Mouse (Mus musculus): ENCODE measurements around the gene Gsap. TPM values are rescaled to one million over a fixed set of nuclear protein-coding genes. Genes with fewer than 3 reads are reported as not detected.
"Not testable (repeated sequence)": the region's sequence is repeated elsewhere in the genome, so short reads cannot be mapped to it uniquely, and the experiment has no call there.

Gene Gsap
- polyA plus RNA-seq (2012; ENCODE audit: insufficient read depth, low replicate concordance): 14.9 and 19.2 TPM in 2 replicates

GRCm38 (mm10) chr5:21185764-21186685 is at the start of gene Gsap:
Gene Gsap (plus strand): TSS chr5:21186255.
- H3K27me3 ChIP-seq (replicated peaks): no peaks in the 10 kb centered on the region
- no peak for TF ChIP-seq GATA1 (IDR thresholded peaks at IDR 0.05; ENCODE audit: borderline replicate concordance, low read length)
- no peak for TF ChIP-seq FLI1 (IDR thresholded peaks at IDR 0.05; ENCODE audit: low read length)
- peaks cover 8% of the 10 kb centered on the region for H3K36me3 ChIP-seq (replicated peaks; ENCODE audit: low read length)
- H3K4me1 ChIP-seq: peaks cover 56% of the 10 kb centered on the region
- H3K4me3 ChIP-seq (replicated peaks): peak within 1 kb of the TSS; percentile 98
- no peaks in the 10 kb centered on the region for H3K9me3 ChIP-seq

GRCm38 (mm10) chr5:21136575-21136974 is 49.5 kb upstream of the Gsap start:
- peaks cover 3% of the 10 kb centered on the region for H3K36me3 ChIP-seq (replicated peaks; ENCODE audit: low read length)
- H3K9me3 ChIP-seq: no peaks in the 10 kb centered on the region
- peaks cover 61% of the 10 kb centered on the region for H3K4me1 ChIP-seq
- TF ChIP-seq FLI1 (IDR thresholded peaks at IDR 0.05; ENCODE audit: low read length): no peak
- TF ChIP-seq GATA1 (IDR thresholded peaks at IDR 0.05; ENCODE audit: borderline replicate concordance, low read length): no peak
- H3K27me3 ChIP-seq (replicated peaks): no peaks in the 10 kb centered on the region
- no peak overlapping the region for H3K4me3 ChIP-seq (replicated peaks)

- H3K9me3 ChIP-seq: no peaks in the 10 kb centered on the region
- TF ChIP-seq FLI1 (IDR thresholded peaks at IDR 0.05; ENCODE audit: low read length) (no peak), GATA1 (IDR thresholded peaks at IDR 0.05; ENCODE audit: borderline replicate concordance, low read length) (no peak)
- no peak overlapping the region for H3K4me3 ChIP-seq (replicated peaks)
- H3K27me3 ChIP-seq (replicated peaks): no peaks in the 10 kb centered on the region
- no peaks in the 10 kb centered on the region for H3K36me3 ChIP-seq (replicated peaks; ENCODE audit: low read length)
- H3K4me1 ChIP-seq: peaks cover 66% of the 10 kb centered on the region
These were observed 46.5 kb upstream of the Gsap start for GRCm38 (mm10) chr5:21139505-21139904.

GRCm38 (mm10) chr5:21141133-21141551 is 44.9 kb upstream of the Gsap start:
- not testable (repeated sequence) for H3K27me3 ChIP-seq (replicated peaks); H3K4me3 ChIP-seq (replicated peaks); H3K36me3 ChIP-seq (replicated peaks; ENCODE audit: low read length); H3K9me3 ChIP-seq
- peaks cover 71% of the 10 kb centered on the region for H3K4me1 ChIP-seq

- H3K36me3 ChIP-seq (replicated peaks; ENCODE audit: low read length): no peaks in the 10 kb centered on the region
- peak overlapping the region; percentile 33 for H3K4me3 ChIP-seq (replicated peaks)
- peaks cover 67% of the 10 kb centered on the region for H3K4me1 ChIP-seq
- TF ChIP-seq FLI1 (IDR thresholded peaks at IDR 0.05; ENCODE audit: low read length) (no peak), GATA1 (IDR thresholded peaks at IDR 0.05; ENCODE audit: borderline replicate concordance, low read length) (no peak)
- H3K9me3 ChIP-seq: no peaks in the 10 kb centered on the region
- H3K27me3 ChIP-seq (replicated peaks): no peaks in the 10 kb centered on the region
These were observed 44.4 kb upstream of the Gsap start for GRCm38 (mm10) chr5:21141626-21142025.

- no peaks in the 10 kb centered on the region for H3K36me3 ChIP-seq (replicated peaks; ENCODE audit: low read length)
- H3K4me1 ChIP-seq: peaks cover 68% of the 10 kb centered on the region
- H3K4me3 ChIP-seq (replicated peaks): no peak overlapping the region
- H3K27me3 ChIP-seq (replicated peaks): no peaks in the 10 kb centered on the region
- H3K9me3 ChIP-seq: no peaks in the 10 kb centered on the region
- TF ChIP-seq GATA1 (IDR thresholded peaks at IDR 0.05; ENCODE audit: borderline replicate concordance, low read length): no peak
These were observed 43.0 kb upstream of the Gsap start for GRCm38 (mm10) chr5:21143032-21143431.

GRCm38 (mm10) chr5:21144506-21145169 is 41.4 kb upstream of the Gsap start:
- Histone ChIP-seq H3K4me1 (peaks cover 62% of the 10 kb centered on the region), H3K36me3 (replicated peaks; ENCODE audit: low read length) (no peaks in the 10 kb centered on the region), H3K4me3 (replicated peaks) (peak overlapping the region; percentile 42), H3K27me3 (replicated peaks) (no peaks in the 10 kb centered on the region), H3K9me3 (no peaks in the 10 kb centered on the region)
- TF ChIP-seq FLI1 (IDR thresholded peaks at IDR 0.05; ENCODE audit: low read length) (no peak), GATA1 (IDR thresholded peaks at IDR 0.05; ENCODE audit: borderline replicate concordance, low read length) (no peak)

- TF ChIP-seq FLI1 (IDR thresholded peaks at IDR 0.05; ENCODE audit: low read length) (no peak), GATA1 (IDR thresholded peaks at IDR 0.05; ENCODE audit: borderline replicate concordance, low read length) (no peak)
- Histone ChIP-seq H3K27me3 (replicated peaks) (no peaks in the 10 kb centered on the region), H3K4me3 (replicated peaks) (no peak overlapping the region), H3K4me1 (peaks cover 52% of the 10 kb centered on the region), H3K9me3 (peaks cover 3% of the 10 kb centered on the region; the same call in 1 of the 2 replicates), H3K36me3 (replicated peaks; ENCODE audit: low read length) (peaks cover 5% of the 10 kb centered on the region)
These were observed 37.7 kb upstream of the Gsap start for GRCm38 (mm10) chr5:21148358-21148757.

GRCm38 (mm10) chr5:21153672-21154071 is 32.4 kb upstream of the Gsap start:
- Histone ChIP-seq H3K27me3 (replicated peaks) (no peaks in the 10 kb centered on the region), H3K4me1 (peaks cover 28% of the 10 kb centered on the region), H3K4me3 (replicated peaks) (no peak overlapping the region), H3K9me3 (peaks cover 17% of the 10 kb centered on the region), H3K36me3 (replicated peaks; ENCODE audit: low read length) (peaks cover 24% of the 10 kb centered on the region)
- no peak for TF ChIP-seq FLI1 (IDR thresholded peaks at IDR 0.05; ENCODE audit: low read length)
- TF ChIP-seq GATA1 (IDR thresholded peaks at IDR 0.05; ENCODE audit: borderline replicate concordance, low read length): no peak

- Histone ChIP-seq H3K4me3 (replicated peaks) (no peak overlapping the region), H3K36me3 (replicated peaks; ENCODE audit: low read length) (peaks cover 25% of the 10 kb centered on the region), H3K27me3 (replicated peaks) (no peaks in the 10 kb centered on the region), H3K9me3 (peaks cover 14% of the 10 kb centered on the region), H3K4me1 (peaks cover 45% of the 10 kb centered on the region)
- TF ChIP-seq GATA1 (IDR thresholded peaks at IDR 0.05; ENCODE audit: borderline replicate concordance, low read length) (no peak), FLI1 (IDR thresholded peaks at IDR 0.05; ENCODE audit: low read length) (no peak)
These were observed 29.3 kb upstream of the Gsap start for GRCm38 (mm10) chr5:21156770-21157169.

All from megakaryocyte, embryonic 14.5 days (primary cell).